Mouse (Mus musculus): ENCODE results near the gene Mb.

DNA sequence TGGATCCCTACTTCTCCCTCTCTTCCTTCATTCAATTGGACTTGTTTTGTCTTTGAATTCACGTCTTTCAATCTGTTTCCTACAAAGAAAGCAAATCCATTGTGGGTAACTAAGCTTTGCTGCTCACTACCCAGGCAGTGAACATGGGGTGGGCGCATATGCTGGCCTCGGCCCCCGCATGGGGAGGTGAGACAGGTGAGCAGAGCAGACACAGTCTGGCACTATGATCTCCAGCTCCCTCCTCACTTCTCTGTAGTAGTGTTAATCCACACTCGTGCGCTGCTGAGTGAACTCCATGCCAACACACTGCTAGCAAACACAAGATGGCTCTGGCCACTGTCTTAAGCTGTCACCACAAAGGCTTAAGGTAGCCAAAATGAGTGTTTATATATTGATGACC lies 46.9 kb upstream of the Mb start:
- no peak for TF ChIP-seq CTCF (IDR thresholded peaks at IDR 0.05; ENCODE audit: borderline replicate concordance, insufficient read depth, low read depth, low read length)
- no peak for TF ChIP-seq POLR2A (IDR thresholded peaks at IDR 0.05; ENCODE audit: borderline replicate concordance, insufficient read depth, low read length)
